Mouse (Mus musculus) C2C12 (cell line): ENCODE data around the gene Pappa2.
A peak's percentile ranks its signal among the peaks of the same experiment; 100 is the strongest.

Source experiments
- CTCF ChIP-seq: IDR thresholded peaks from one replicate; pipeline ENCODE4 v1.5.1; 2011; ENCODE audit not compliant: control insufficient read depth, insufficient read depth, insufficient read length
- MAX ChIP-seq: IDR thresholded peaks from one replicate; pipeline ENCODE4 v1.6.1; 2011; ENCODE audit warnings: mild to moderate bottlenecking, control low read depth
- MYOD1 ChIP-seq: IDR thresholded peaks from one replicate; pipeline ENCODE4 v1.6.1; 2011; ENCODE audit warnings: low read depth; ENCODE audit not compliant: control insufficient read depth, insufficient read length
- MYOG ChIP-seq: IDR thresholded peaks from one replicate; pipeline ENCODE4 v1.6.1; 2011; ENCODE audit not compliant: control insufficient read depth, insufficient read length; ENCODE audit errors: extremely low read depth
- USF1 ChIP-seq: IDR thresholded peaks from one replicate; pipeline ENCODE4 v1.6.1; 2011; ENCODE audit warnings: low read depth, mild to moderate bottlenecking, control low read depth, moderate library complexity

DNA sequence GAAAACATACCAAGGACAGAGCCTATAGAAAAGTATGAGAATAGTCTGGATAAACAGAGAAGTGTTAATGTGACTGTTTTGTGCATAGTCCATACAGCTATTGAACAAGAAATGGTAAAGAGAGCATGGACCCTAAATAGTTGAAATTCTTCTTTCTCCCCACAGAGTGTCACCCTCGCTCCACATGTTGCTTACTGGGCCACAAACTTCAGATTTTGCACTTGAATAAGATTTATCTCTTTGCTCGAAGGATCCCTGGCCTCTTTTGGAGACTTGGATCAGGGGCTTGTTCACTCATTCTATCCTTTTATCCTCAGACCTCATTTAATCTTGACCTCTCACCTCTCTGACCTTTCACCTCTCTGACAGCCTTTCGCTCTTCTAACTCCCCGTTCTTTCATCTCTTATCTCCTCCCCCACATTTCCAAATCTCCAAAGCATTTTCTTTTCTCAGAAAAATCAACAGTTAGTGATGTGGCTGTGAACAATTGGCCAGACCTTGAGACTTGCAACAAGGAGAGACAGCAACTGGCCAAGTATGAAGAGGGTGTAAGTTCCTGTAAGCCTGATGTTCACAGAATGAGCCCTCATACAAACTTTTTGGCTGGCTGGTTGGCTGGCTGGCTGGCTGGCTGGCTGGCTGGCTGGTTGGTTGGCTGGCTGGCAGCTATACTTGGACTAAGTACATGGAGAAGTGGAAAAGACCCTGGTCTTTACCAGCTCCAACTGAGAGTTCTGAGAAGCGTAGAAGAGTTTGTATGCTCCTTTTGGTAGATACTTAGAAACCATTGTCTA, 266.8 kb downstream of the Pappa2 start:
- TF ChIP-seq CTCF (peak; percentile 25), USF1 (no peak), MAX (no peak), MYOG (no peak), MYOD1 (no peak)
